Mouse (Mus musculus) stomach, embryonic 15.5 days (tissue): ENCODE results near the gene Pecr. TPM values are rescaled to one million over a fixed set of nuclear protein-coding genes. Genes with fewer than 3 reads are reported as not detected.

Source experiments
- ATAC-seq: fragments of 200-750 bp; cut with Nextera tagmentation; 2 replicates; pipeline ENCODE4 v1.8.0; 2017; ENCODE audit warnings: low read depth, moderate number of reproducible peaks, moderate TSS enrichment; ENCODE audit not compliant: insufficient read depth, low FRiP score
- H3K27ac ChIP-seq: fragments of 300-500 bp; sonication (generic); 2 replicates; pipeline ENCODE4 v1.5.1; 2015; ENCODE audit warnings: mild to moderate bottlenecking, inconsistent platforms
- H3K27me3 ChIP-seq: fragments of 300-500 bp; sonication (generic); replicated peaks from 2 replicates; pipeline ENCODE4 v1.6.1; 2015; ENCODE audit warnings: inconsistent platforms
- H3K36me3 ChIP-seq: fragments of 300-500 bp; sonication (generic); 2 replicates; pipeline ENCODE4 v1.6.1; 2015; ENCODE audit warnings: inconsistent platforms
- H3K4me1 ChIP-seq: fragments of 300-500 bp; sonication (generic); 2 replicates; pipeline ENCODE4 v1.6.1; 2015; ENCODE audit warnings: inconsistent platforms
- H3K4me2 ChIP-seq: fragments of 300-500 bp; sonication (generic); 2 replicates; pipeline ENCODE4 v1.6.1; 2015; ENCODE audit warnings: mild to moderate bottlenecking, inconsistent platforms
- H3K4me3 ChIP-seq: fragments of 300-500 bp; sonication (generic); replicated peaks from 2 replicates; pipeline ENCODE4 v1.5.1; 2015; ENCODE audit warnings: inconsistent platforms
- H3K9ac ChIP-seq: fragments of 300-500 bp; sonication (generic); 2 replicates; pipeline ENCODE4 v1.6.1; 2015; ENCODE audit warnings: inconsistent platforms
- H3K9me3 ChIP-seq: fragments of 300-500 bp; sonication (generic); 2 replicates; pipeline ENCODE4 v1.6.1; 2016; ENCODE audit warnings: inconsistent platforms
- WGBS: fragments of 180-500 bp; shearing (Covaris S2); methylation state at CpG from one replicate; pipeline ENCODE4 v1.1.7; 2015; 5-methylcytosine and 5-hydroxymethylcytosine counted together
- polyA plus RNA-seq: library from polyadenylated mRNA; unstranded; fragments of >200 nt; fragmentation: Nextera tagmentation; extraction: Ambion mirVana; gene quantifications from 2 replicates; pipeline ENCODE4 v1.2.1, GENCODE M21; 2015

The Pecr gene
- polyA plus RNA-seq: 47.1 and 57.3 TPM in 2 replicates

- Histone ChIP-seq H3K9me3 (no peaks in the 10 kb centered on the region), H3K36me3 (no peaks in the 10 kb centered on the region), H3K4me3 (peak within 1 kb of the TSS; percentile 67), H3K4me2 (peak within 1 kb of the TSS; percentile 92), H3K9ac (peak within 1 kb of the TSS; percentile 69), H3K27me3 (no peaks in the 10 kb centered on the region), H3K27ac (peak within 1 kb of the TSS; percentile 77), H3K4me1 (peaks cover 3% of the 10 kb centered on the region; the same call in 1 of the 2 replicates)
- WGBS: under 1% methylated on average over 30 of the region's 30 CpGs
- peak; percentile 99 for ATAC-seq
Measured at GRCm38 (mm10) chr1:72283992-72284485, at the start of gene Pecr, which contains the start of gene Tmem169. Gene Pecr (minus strand): TSS chr1:72284314. Gene Tmem169 (plus strand): TSS chr1:72284369.

- peaks cover 7% of the 10 kb centered on the region; the same call in 1 of the 2 replicates for H3K36me3 ChIP-seq
Measured at GRCm38 (mm10) chr1:72326162-72326821, 42.2 kb upstream of the Pecr start.

GRCm38 (mm10) chr1:72323248-72323647 is 39.1 kb upstream of the Pecr start:
- whole genome bisulfite sequencing: 92% methylated on average over 4 of the region's 4 CpGs
- Histone ChIP-seq H3K27me3 (no peaks in the 10 kb centered on the region), H3K4me1 (no peaks in the 10 kb centered on the region), H3K36me3 (peaks cover 16% of the 10 kb centered on the region; the same call in 1 of the 2 replicates), H3K27ac (no peak overlapping the region), H3K4me2 (no peak overlapping the region), H3K4me3 (no peak overlapping the region), H3K9ac (no peak overlapping the region), H3K9me3 (no peaks in the 10 kb centered on the region)
- no peak for ATAC-seq

More at GRCm38 (mm10) chr1:72326162-72326821, 42.2 kb upstream of the Pecr start:
- H3K9me3 ChIP-seq: no peaks in the 10 kb centered on the region
- ATAC-seq: no peak
- no peak overlapping the region for H3K4me3 ChIP-seq
- H3K27ac ChIP-seq: no peak overlapping the region
- no peak overlapping the region for H3K9ac ChIP-seq
- no peaks in the 10 kb centered on the region for H3K27me3 ChIP-seq
- no peaks in the 10 kb centered on the region for H3K4me1 ChIP-seq
- WGBS: 90% methylated on average over 11 of the region's 11 CpGs
- no peak overlapping the region for H3K4me2 ChIP-seq

- Histone ChIP-seq H3K4me2 (no peak overlapping the region), H3K9ac (no peak overlapping the region), H3K9me3 (no peaks in the 10 kb centered on the region), H3K27me3 (no peaks in the 10 kb centered on the region), H3K27ac (no peak overlapping the region), H3K36me3 (peaks cover 9% of the 10 kb centered on the region; the same call in 1 of the 2 replicates), H3K4me1 (no peaks in the 10 kb centered on the region), H3K4me3 (no peak overlapping the region)
- ATAC-seq: no peak
- 89% methylated on average over 5 of the region's 5 CpGs for WGBS
Measured at GRCm38 (mm10) chr1:72320759-72321158, 36.6 kb upstream of the Pecr start.

- 68% methylated on average over 7 of the region's 7 CpGs for WGBS
- H3K4me1 ChIP-seq: no peaks in the 10 kb centered on the region
- H3K27ac ChIP-seq: no peak overlapping the region
- no peak for ATAC-seq
- no peak overlapping the region for H3K4me2 ChIP-seq
- no peaks in the 10 kb centered on the region for H3K9me3 ChIP-seq
- no peak overlapping the region for H3K4me3 ChIP-seq
- no peaks in the 10 kb centered on the region for H3K27me3 ChIP-seq
- peaks cover 12% of the 10 kb centered on the region; the same call in 1 of the 2 replicates for H3K36me3 ChIP-seq
- H3K9ac ChIP-seq: no peak overlapping the region
Measured at GRCm38 (mm10) chr1:72316901-72317300, 32.8 kb upstream of the Pecr start.

- H3K36me3 ChIP-seq: peaks cover 12% of the 10 kb centered on the region; the same call in 1 of the 2 replicates
- WGBS: 80% methylated on average over 8 of the region's 8 CpGs
- no peaks in the 10 kb centered on the region for H3K27me3 ChIP-seq
Measured at GRCm38 (mm10) chr1:72316409-72316808, 32.3 kb upstream of the Pecr start.

GRCm38 (mm10) chr1:72315447-72315846 is 31.3 kb upstream of the Pecr start:
- Histone ChIP-seq H3K36me3 (peaks cover 9% of the 10 kb centered on the region; the same call in 1 of the 2 replicates), H3K9me3 (no peaks in the 10 kb centered on the region), H3K9ac (no peak overlapping the region), H3K4me1 (no peaks in the 10 kb centered on the region), H3K4me3 (no peak overlapping the region), H3K27me3 (no peaks in the 10 kb centered on the region), H3K4me2 (no peak overlapping the region), H3K27ac (no peak overlapping the region)
- WGBS: 92% methylated on average over 4 of the region's 4 CpGs
- ATAC-seq: no peak

More at GRCm38 (mm10) chr1:72316409-72316808, 32.3 kb upstream of the Pecr start:
- no peaks in the 10 kb centered on the region for H3K9me3 ChIP-seq
- no peak overlapping the region for H3K4me2 ChIP-seq
- ATAC-seq: no peak
- H3K4me3 ChIP-seq: no peak overlapping the region
- no peak overlapping the region for H3K27ac ChIP-seq
- no peaks in the 10 kb centered on the region for H3K4me1 ChIP-seq
- no peak overlapping the region for H3K9ac ChIP-seq

GRCm38 (mm10) chr1:72313399-72314039 is 29.4 kb upstream of the Pecr start:
- H3K4me3 ChIP-seq: no peak overlapping the region
- no peaks in the 10 kb centered on the region for H3K9me3 ChIP-seq
- peaks cover 2% of the 10 kb centered on the region; the same call in 1 of the 2 replicates for H3K4me1 ChIP-seq
- no peak for ATAC-seq
- H3K36me3 ChIP-seq: peaks cover 4% of the 10 kb centered on the region; the same call in 1 of the 2 replicates
- WGBS: 75% methylated on average over 5 of the region's 5 CpGs
- no peak overlapping the region for H3K27ac ChIP-seq
- H3K4me2 ChIP-seq: no peak overlapping the region
- H3K27me3 ChIP-seq: no peaks in the 10 kb centered on the region
- no peak overlapping the region for H3K9ac ChIP-seq

- Histone ChIP-seq H3K27ac (no peak overlapping the region), H3K36me3 (peaks cover 4% of the 10 kb centered on the region; the same call in 1 of the 2 replicates), H3K4me2 (no peak overlapping the region), H3K9ac (no peak overlapping the region), H3K27me3 (no peaks in the 10 kb centered on the region), H3K4me3 (no peak overlapping the region), H3K4me1 (peaks cover 2% of the 10 kb centered on the region; the same call in 1 of the 2 replicates), H3K9me3 (no peaks in the 10 kb centered on the region)
- WGBS: 85% methylated on average over 9 of the region's 9 CpGs
- no peak for ATAC-seq
Measured at GRCm38 (mm10) chr1:72312701-72313398, 28.7 kb upstream of the Pecr start.

GRCm38 (mm10) chr1:72309744-72310424 is 25.8 kb upstream of the Pecr start:
- Histone ChIP-seq H3K4me3 (no peak overlapping the region), H3K4me1 (peaks cover 2% of the 10 kb centered on the region; the same call in 1 of the 2 replicates), H3K27me3 (no peaks in the 10 kb centered on the region), H3K27ac (no peak overlapping the region), H3K36me3 (no peaks in the 10 kb centered on the region), H3K4me2 (no peak overlapping the region), H3K9ac (no peak overlapping the region), H3K9me3 (no peaks in the 10 kb centered on the region)
- 64% methylated on average over 6 of the region's 6 CpGs for WGBS
- no peak for ATAC-seq

GRCm38 (mm10) chr1:72308919-72309318 is 24.8 kb upstream of the Pecr start:
- Histone ChIP-seq H3K4me1 (peaks cover 2% of the 10 kb centered on the region; the same call in 1 of the 2 replicates), H3K36me3 (no peaks in the 10 kb centered on the region), H3K27me3 (no peaks in the 10 kb centered on the region), H3K9me3 (no peaks in the 10 kb centered on the region), H3K27ac (no peak overlapping the region), H3K4me2 (no peak overlapping the region), H3K9ac (no peak overlapping the region), H3K4me3 (no peak overlapping the region)
- 70% methylated on average over 4 of the region's 4 CpGs for WGBS
- ATAC-seq: no peak
